Mouse (Mus musculus) lung, adult 2 months (tissue): ENCODE measurements around the gene Kctd21.

Experiments
- CTCF ChIP-seq: fragments of 200-500 bp; IDR thresholded peaks from 2 replicates; pipeline ENCODE4 v1.5.1; 2011; ENCODE audit warnings: mild to moderate bottlenecking, low read length, control low read depth; ENCODE audit not compliant: insufficient read depth
- POLR2A ChIP-seq: fragments of 200-500 bp; IDR thresholded peaks from 2 replicates; pipeline ENCODE4 v1.6.1; 2011; ENCODE audit warnings: low read depth, mild to moderate bottlenecking, control low read depth, low read length, borderline replicate concordance; ENCODE audit errors: extremely low read depth

- no peak for TF ChIP-seq CTCF
- TF ChIP-seq POLR2A: no peak
These were observed 19.8 kb downstream of the Kctd21 start for GRCm38 (mm10) chr7:97351792-97352513.
